Mouse (Mus musculus) right cerebral cortex, postnatal 25 days (tissue): ENCODE measurements at regions not wholly inside any gene's neighbourhood (a gene's known extent, or its start where the extent isn't known, plus 50 kb on each side); places are given as distances from the start of the nearest gene placed in this dataset.

ENCODE experiments used
- DNase-seq: peaks from one replicate; pipeline ENCODE4 v3.0.0; 2022

- DNase-seq: no peak
These were observed 168.8 kb downstream of the Gm45692 start for GRCm38 (mm10) chr8:26288163-26288562.

- DNase-seq: no peak
These were observed 178.9 kb downstream of the Gm45692 start for GRCm38 (mm10) chr8:26298066-26298804.

- no peak for DNase-seq
These were observed 180.9 kb downstream of the Gm45692 start for GRCm38 (mm10) chr8:26300246-26300645.

- no peak for DNase-seq
These were observed 182.6 kb downstream of the Gm45692 start for GRCm38 (mm10) chr8:26301961-26302360.

GRCm38 (mm10) chr8:26304566-26304965, 185.2 kb downstream of the Gm45692 start:
- no peak for DNase-seq

- DNase-seq: no peak
These were observed 185.9 kb downstream of the Gm45692 start for GRCm38 (mm10) chr8:26305061-26305879.

GRCm38 (mm10) chr8:26308121-26308641, 188.8 kb downstream of the Gm45692 start:
- no peak for DNase-seq

GRCm38 (mm10) chr8:26309764-26310163, 190.4 kb downstream of the Gm45692 start:
- DNase-seq: no peak

GRCm38 (mm10) chr8:26323606-26324350, 204.4 kb downstream of the Gm45692 start:
- DNase-seq: no peak

- DNase-seq: no peak
These were observed 205.3 kb downstream of the Gm45692 start for GRCm38 (mm10) chr8:26324606-26325005.

GRCm38 (mm10) chr8:26329813-26330212, 210.5 kb downstream of the Gm45692 start:
- DNase-seq: no peak

GRCm38 (mm10) chr8:26336906-26337650, 217.7 kb downstream of the Gm45692 start:
- DNase-seq: no peak

GRCm38 (mm10) chr8:26345078-26345477, 225.7 kb downstream of the Gm45692 start:
- peak; percentile 40 for DNase-seq

GRCm38 (mm10) chr8:26349231-26349630, 229.9 kb downstream of the Gm45692 start:
- no peak for DNase-seq

- no peak for DNase-seq
These were observed 230.5 kb downstream of the Gm45692 start for GRCm38 (mm10) chr8:26349854-26350253.

GRCm38 (mm10) chr8:26350616-26351015, 231.3 kb downstream of the Gm45692 start:
- no peak for DNase-seq

- DNase-seq: peak; percentile 16
These were observed 232.6 kb downstream of the Gm45692 start for GRCm38 (mm10) chr8:26351643-26352540.

- DNase-seq: no peak
These were observed 233.2 kb downstream of the Gm45692 start for GRCm38 (mm10) chr8:26352541-26353010.

GRCm38 (mm10) chr8:26353476-26353875, 234.1 kb downstream of the Gm45692 start:
- no peak for DNase-seq

GRCm38 (mm10) chr8:26354516-26354915, 235.2 kb downstream of the Gm45692 start:
- DNase-seq: no peak

GRCm38 (mm10) chr8:26356801-26357200, 237.5 kb downstream of the Gm45692 start:
- DNase-seq: no peak
